Mouse (Mus musculus): Measurements from ENCODE around the gene Olfr671. TPM values are rescaled to one million over a fixed set of nuclear protein-coding genes. Genes with fewer than 3 reads are reported as not detected.
"Not testable (repeated sequence)": the region's sequence is repeated elsewhere in the genome, so short reads cannot be mapped to it uniquely, and the experiment has no call there.

Gene Olfr671
- not detected for total RNA-seq (2021)
- long read RNA-seq, experiment 1: 0 reads
- long read RNA-seq, experiment 2: 0 reads

GRCm38 (mm10) chr7:104979026-104979425 lies at the start of gene Olfr671:
TSS of gene Olfr671 (minus strand) at chr7:104979126.
- no peak for DNase-seq (ENCODE audit: low spot score)

GRCm38 (mm10) chr7:105028360-105028759 lies 49.4 kb upstream of the Olfr671 start, which contains the start of gene Olfr675:
TSS of gene Olfr675 (minus strand) at chr7:105028460.
- no peak for DNase-seq (ENCODE audit: low spot score)

- DNase-seq (ENCODE audit: low spot score): no peak
Measured at GRCm38 (mm10) chr7:105022530-105022929, 43.6 kb upstream of the Olfr671 start.

- DNase-seq (ENCODE audit: low spot score): no peak
Measured at GRCm38 (mm10) chr7:105001929-105002328, 23.0 kb upstream of the Olfr671 start, which contains the start of gene Olfr672. TSS of gene Olfr672 (minus strand) at chr7:105002029.

- DNase-seq (ENCODE audit: low spot score): not testable (repeated sequence)
Measured at GRCm38 (mm10) chr7:104972507-104972906, 6.4 kb downstream of the Olfr671 start.

- no peak for DNase-seq (ENCODE audit: low spot score)
Measured at GRCm38 (mm10) chr7:104962520-104962919, 16.4 kb downstream of the Olfr671 start, which contains the start of gene Olfr670. TSS of gene Olfr670 (minus strand) at chr7:104962620.

- not testable (repeated sequence) for DNase-seq (ENCODE audit: low spot score)
Measured at GRCm38 (mm10) chr7:104950234-104950633, 28.7 kb downstream of the Olfr671 start.

GRCm38 (mm10) chr7:104933940-104934339 lies 45.0 kb downstream of the Olfr671 start, which contains the start of gene Olfr669:
TSS of gene Olfr669 (plus strand) at chr7:104934240.
- no peak for DNase-seq (ENCODE audit: low spot score)

- DNase-seq (ENCODE audit: low spot score): no peak
Measured at GRCm38 (mm10) chr7:104927957-104928356, 51.0 kb downstream of the Olfr671 start, which contains the start of gene Olfr668. TSS of gene Olfr668 (minus strand) at chr7:104928057.

Other genes starting within 250 kb of the Olfr671 start
- gene Usp17le, start 201.7 kb downstream of the Olfr671 start, total RNA-seq (2021): not detected
- not detected for gene Usp17lb, start 136.5 kb downstream of the Olfr671 start, total RNA-seq (2021)
- not detected for gene Usp17la, start 122.1 kb downstream of the Olfr671 start, total RNA-seq (2021)
- gene Olfr665, start 101.1 kb downstream of the Olfr671 start, total RNA-seq (2021): not detected
- not detected for gene Olfr666, start 83.2 kb downstream of the Olfr671 start, total RNA-seq (2021)
- gene Olfr667, start 57.6 kb downstream of the Olfr671 start, total RNA-seq (2021): not detected
- not detected for gene Olfr668, start 51.1 kb downstream of the Olfr671 start, total RNA-seq (2021)
- gene Olfr669, start 44.9 kb downstream of the Olfr671 start, total RNA-seq (2021): not detected
- not detected for gene Olfr670, start 16.5 kb downstream of the Olfr671 start, total RNA-seq (2021)
- gene Olfr672, start 22.9 kb upstream of the Olfr671 start, total RNA-seq (2021): not detected
- not detected for gene Olfr675, start 49.3 kb upstream of the Olfr671 start, total RNA-seq (2021)
- gene Olfr676, start 53.6 kb upstream of the Olfr671 start, total RNA-seq (2021): not detected
- gene Olfr677, start 72.2 kb upstream of the Olfr671 start, total RNA-seq (2021): not detected
- not detected for gene Olfr678, start 85.3 kb upstream of the Olfr671 start, total RNA-seq (2021)
- not detected for gene Olfr679, start 102.1 kb upstream of the Olfr671 start, total RNA-seq (2021)
- not detected for gene Olfr680-ps1, start 113.7 kb upstream of the Olfr671 start, total RNA-seq (2021)
- not detected for gene Olfr681, start 137.7 kb upstream of the Olfr671 start, total RNA-seq (2021)
- not detected for gene Olfr683, start 167.9 kb upstream of the Olfr671 start, total RNA-seq (2021)
- not detected for gene Olfr684, start 184.5 kb upstream of the Olfr671 start, total RNA-seq (2021)
- gene Olfr685, start 206.9 kb upstream of the Olfr671 start, total RNA-seq (2021): not detected
- gene Olfr686, start 228.4 kb upstream of the Olfr671 start, total RNA-seq (2021): not detected